Mouse (Mus musculus) heart, embryonic 16.5 days (tissue): ENCODE results near the gene Gzmn. TPM values are rescaled to one million over a fixed set of nuclear protein-coding genes. Genes with fewer than 3 reads are reported as not detected.
"Not testable (repeated sequence)": the region's sequence is repeated elsewhere in the genome, so short reads cannot be mapped to it uniquely, and the experiment has no call there.

Source experiments
- ATAC-seq: fragments of 200-750 bp; cut with Nextera tagmentation; replicated peaks from 2 replicates; pipeline ENCODE4 v1.8.0; 2017; ENCODE audit warnings: moderate number of reproducible peaks; ENCODE audit not compliant: insufficient read depth, low FRiP score; ENCODE audit errors: extremely low read depth
- H3K27ac ChIP-seq: fragments of 300-500 bp; sonication (generic); 2 replicates; pipeline ENCODE4 v1.5.1; 2014; ENCODE audit warnings: mild to moderate bottlenecking, low read length, control low read depth, moderate library complexity
- H3K27me3 ChIP-seq: fragments of 300-500 bp; sonication (generic); 2 replicates; pipeline ENCODE4 v1.6.1; 2014; ENCODE audit warnings: low read length, mixed read lengths; ENCODE audit not compliant: control insufficient read depth, insufficient read depth
- H3K36me3 ChIP-seq: fragments of 300-500 bp; sonication (generic); 2 replicates; pipeline ENCODE4 v1.6.1; 2014; ENCODE audit not compliant: control insufficient read depth, insufficient read depth
- H3K4me1 ChIP-seq: fragments of 300-500 bp; sonication (generic); 2 replicates; pipeline ENCODE4 v1.6.1; 2014; ENCODE audit warnings: low read length, mixed read lengths; ENCODE audit not compliant: control insufficient read depth, insufficient read depth
- H3K4me2 ChIP-seq: fragments of 300-500 bp; sonication (generic); 2 replicates; pipeline ENCODE4 v1.6.1; 2014; ENCODE audit warnings: low read depth, mild to moderate bottlenecking, control low read depth, low read length
- H3K4me3 ChIP-seq: fragments of 300-500 bp; sonication (generic); 2 replicates; pipeline ENCODE4 v1.5.1; 2014; ENCODE audit warnings: mild to moderate bottlenecking, control low read depth, low read length
- H3K9ac ChIP-seq: fragments of 300-500 bp; sonication (generic); 2 replicates; pipeline ENCODE4 v1.6.1; 2014; ENCODE audit warnings: low read length, control low read depth
- H3K9me3 ChIP-seq: fragments of 300-500 bp; sonication (generic); replicated peaks from 2 replicates; pipeline ENCODE4 v1.6.1; 2016; ENCODE audit warnings: low read length; ENCODE audit not compliant: control insufficient read depth
- WGBS: fragments of 180-500 bp; shearing (Covaris S2); extraction: QIAGEN DNeasy Blood & Tissue Kit; methylation state at CpG from one replicate; pipeline ENCODE4 v1.1.7; 2014; 5-methylcytosine and 5-hydroxymethylcytosine counted together
- polyA plus RNA-seq: library from polyadenylated mRNA; unstranded; fragments of >200 nt; fragmentation: Nextera tagmentation; extraction: Ambion mirVana; gene quantifications from 2 replicates; pipeline ENCODE4 v1.2.1, GENCODE M21; 2015

Gzmn gene
- not detected in 2 replicates for polyA plus RNA-seq

DNA sequence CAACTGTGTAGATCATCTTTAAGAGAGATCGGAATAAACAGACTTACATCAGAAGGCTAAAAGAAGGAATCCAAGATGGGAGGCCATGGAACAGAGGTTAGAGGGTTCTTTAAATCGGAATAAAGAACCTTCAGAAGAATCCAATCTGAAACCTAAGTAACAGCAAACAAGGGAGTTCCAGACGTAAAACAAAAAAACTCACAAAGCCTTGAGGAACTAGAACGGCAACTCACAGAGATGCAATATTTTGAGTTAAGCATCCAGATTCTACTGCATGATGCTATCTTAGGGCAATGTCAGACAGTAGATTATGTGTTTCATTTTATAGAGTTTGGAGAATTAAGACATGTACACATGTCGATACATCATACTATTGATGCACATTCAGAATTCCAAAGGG lies at the start of gene Gzmn:
Gene Gzmn, minus strand, starts transcription at position 101 of the 400 bp plus-strand sequence.
- H3K4me2 ChIP-seq = no peak within 1 kb of the TSS
- no peaks in the 10 kb centered on the region for H3K4me1 ChIP-seq
- no peak for ATAC-seq
- 84% methylated on average over 5 of the region's 5 CpGs for WGBS
- H3K9me3 ChIP-seq = no peaks in the 10 kb centered on the region
- H3K27ac ChIP-seq = no peak within 1 kb of the TSS
- H3K9ac ChIP-seq = no peak within 1 kb of the TSS
- H3K27me3 ChIP-seq = no peaks in the 10 kb centered on the region
- no peaks in the 10 kb centered on the region for H3K36me3 ChIP-seq
- no peak within 1 kb of the TSS for H3K4me3 ChIP-seq

DNA sequence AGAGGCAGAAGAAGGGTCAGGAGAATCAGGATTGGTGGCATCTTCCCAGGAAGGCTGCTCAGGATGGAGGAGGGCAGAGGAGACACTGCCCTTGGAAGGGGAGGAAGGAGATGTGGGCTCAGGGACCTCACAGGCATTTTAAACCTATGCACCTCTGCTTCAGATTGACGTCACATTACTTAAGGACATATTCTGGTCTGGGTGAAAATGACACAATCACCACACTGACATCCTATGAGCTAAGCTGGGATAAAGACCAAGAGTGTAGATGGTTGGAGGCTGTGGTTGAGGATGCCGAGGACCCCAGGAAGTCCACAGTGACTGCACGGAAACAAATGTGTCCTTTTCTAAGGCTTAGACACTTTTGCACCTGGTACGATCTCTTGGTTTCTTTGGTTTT lies 36.9 kb upstream of the Gzmn start, which contains the start of gene Gzmf:
Gene Gzmf, minus strand, starts transcription at position 101 of the 400 bp plus-strand sequence.
- Histone ChIP-seq H3K9ac (no peak within 1 kb of the TSS), H3K4me3 (no peak within 1 kb of the TSS), H3K4me2 (no peak within 1 kb of the TSS), H3K27ac (no peak within 1 kb of the TSS), H3K36me3 (no peaks in the 10 kb centered on the region), H3K9me3 (no peaks in the 10 kb centered on the region), H3K4me1 (no peaks in the 10 kb centered on the region), H3K27me3 (no peaks in the 10 kb centered on the region)
- no peak for ATAC-seq
- WGBS = 86% methylated on average over 4 of the region's 4 CpGs

DNA sequence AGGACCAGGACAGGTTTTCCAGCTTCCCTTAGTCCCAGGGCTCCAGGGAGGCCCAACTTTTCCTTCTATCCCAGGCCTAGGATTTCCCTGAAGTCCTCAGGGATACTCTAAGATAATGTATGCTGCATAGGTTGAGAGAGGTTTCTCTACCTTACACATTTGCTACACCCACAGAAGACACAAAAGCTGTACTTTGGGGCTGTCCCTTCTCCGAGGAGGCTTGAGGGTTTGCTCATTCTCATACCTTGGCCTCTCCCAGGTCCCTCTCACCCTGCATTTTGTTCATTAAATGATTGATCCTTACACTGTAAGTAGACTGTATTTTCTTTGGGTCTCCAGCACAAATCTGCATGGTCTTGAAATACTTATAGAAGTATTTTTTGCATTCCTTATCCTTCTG lies 31.2 kb upstream of the Gzmn start:
- Histone ChIP-seq H3K27me3 (no peaks in the 10 kb centered on the region), H3K4me2 (no peak overlapping the region), H3K27ac (no peak overlapping the region), H3K36me3 (no peaks in the 10 kb centered on the region), H3K9me3 (no peaks in the 10 kb centered on the region), H3K9ac (no peak overlapping the region), H3K4me3 (no peak overlapping the region), H3K4me1 (no peaks in the 10 kb centered on the region)
- no peak for ATAC-seq
- WGBS = 90% methylated on average over 1 of the region's 1 CpGs

DNA sequence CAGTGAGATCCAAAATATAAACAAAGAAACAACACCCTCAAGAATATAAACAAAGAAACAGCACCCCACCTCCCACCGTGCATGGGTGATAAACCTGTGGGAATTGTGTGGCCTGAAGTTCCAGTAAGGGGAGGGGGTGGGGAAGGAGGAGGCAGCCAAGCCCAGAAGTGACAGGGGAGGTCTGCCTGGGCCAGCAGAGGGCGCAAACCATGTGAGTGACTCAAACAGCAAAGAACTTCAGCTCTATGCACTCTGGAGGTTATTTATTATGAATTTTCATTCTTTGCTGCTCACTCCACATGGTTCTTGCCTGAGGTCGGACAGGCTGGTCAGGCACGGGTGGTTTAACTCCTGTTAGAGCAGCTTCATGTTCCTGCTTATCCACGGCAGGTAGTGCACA lies 30.6 kb upstream of the Gzmn start:
- not testable (repeated sequence) for H3K27ac ChIP-seq, H3K9me3 ChIP-seq, ATAC-seq, H3K36me3 ChIP-seq, H3K27me3 ChIP-seq, H3K4me1 ChIP-seq, H3K9ac ChIP-seq, H3K4me3 ChIP-seq, H3K4me2 ChIP-seq
- 30% methylated on average over 5 of the region's 5 CpGs for WGBS

DNA sequence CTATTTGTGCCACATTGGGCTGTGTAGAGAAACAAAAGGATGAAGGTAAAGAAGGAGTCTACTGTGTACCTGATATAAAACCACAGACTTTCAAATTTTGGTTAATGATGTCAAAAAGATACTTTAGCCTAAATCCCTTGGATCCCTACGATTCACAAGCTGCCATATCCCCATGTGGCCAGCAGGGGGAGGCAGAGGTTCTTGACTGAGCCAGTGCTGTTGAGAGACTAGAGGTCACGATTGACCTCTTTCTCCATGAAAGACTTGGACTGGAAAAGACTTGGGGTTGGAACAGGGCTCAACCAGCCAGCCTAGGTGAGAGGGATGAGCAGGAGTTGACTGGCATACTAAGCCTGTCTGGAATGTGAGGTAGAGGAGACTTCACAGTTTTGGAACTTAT lies 29.6 kb upstream of the Gzmn start:
- no peaks in the 10 kb centered on the region for H3K36me3 ChIP-seq
- no peak overlapping the region for H3K4me3 ChIP-seq
- no peak overlapping the region for H3K27ac ChIP-seq
- H3K4me2 ChIP-seq = no peak overlapping the region
- H3K27me3 ChIP-seq = no peaks in the 10 kb centered on the region
- H3K9me3 ChIP-seq = no peaks in the 10 kb centered on the region
- no peak overlapping the region for H3K9ac ChIP-seq
- no peaks in the 10 kb centered on the region for H3K4me1 ChIP-seq
- no peak for ATAC-seq
- WGBS = 9% methylated on average over 2 of the region's 2 CpGs

DNA sequence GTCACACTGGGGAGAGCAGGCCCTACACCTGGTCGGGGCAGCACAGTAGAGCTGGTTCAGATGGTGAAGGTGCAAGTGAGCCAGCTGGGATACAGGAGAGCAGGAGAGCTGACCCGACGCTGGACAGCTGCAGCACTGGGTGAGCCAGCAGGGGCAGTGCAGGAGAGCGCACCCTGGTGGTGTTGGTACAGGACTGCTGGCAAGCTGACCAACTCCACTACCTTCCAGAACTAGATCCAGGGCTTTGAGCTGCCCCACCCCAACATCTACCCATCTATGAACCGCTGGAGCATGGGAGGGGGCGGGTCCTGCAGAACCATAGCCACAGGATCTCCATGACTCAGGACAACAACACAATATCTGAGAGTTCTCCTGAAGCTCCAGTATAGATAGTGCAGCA lies 12.5 kb upstream of the Gzmn start:
- H3K4me2 ChIP-seq = no peak overlapping the region
- WGBS = 52% methylated on average over 6 of the region's 6 CpGs
- ATAC-seq = no peak; the same call in 1 of the 2 replicates

DNA sequence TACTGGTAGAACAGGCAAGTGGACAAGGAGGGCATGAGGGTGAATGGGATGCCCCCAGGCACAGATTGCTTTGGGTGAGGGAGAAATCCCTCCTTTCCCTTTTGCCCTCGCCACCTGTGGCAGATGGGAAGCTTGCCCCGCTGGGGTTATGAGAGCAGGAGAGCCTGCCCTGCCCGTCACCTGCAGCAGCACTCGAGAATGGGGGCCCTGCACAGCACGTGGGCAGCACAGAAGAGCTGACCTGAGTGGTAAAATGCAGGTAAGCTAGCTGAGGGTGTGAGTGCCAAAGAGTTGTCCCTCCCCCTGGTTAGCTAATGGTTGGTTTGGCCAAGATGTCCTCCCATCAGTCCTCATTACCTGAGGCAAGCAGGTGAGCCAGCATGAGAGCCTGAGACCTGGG lies 12.1 kb upstream of the Gzmn start:
- no peaks in the 10 kb centered on the region for H3K9me3 ChIP-seq
- 75% methylated on average over 5 of the region's 5 CpGs for WGBS
- H3K4me2 ChIP-seq = no peak overlapping the region
- no peaks in the 10 kb centered on the region for H3K36me3 ChIP-seq
- H3K4me3 ChIP-seq = no peak overlapping the region
- H3K27ac ChIP-seq = no peak overlapping the region
- no peak overlapping the region for H3K9ac ChIP-seq
- ATAC-seq = no peak
- no peaks in the 10 kb centered on the region for H3K27me3 ChIP-seq
- H3K4me1 ChIP-seq = no peaks in the 10 kb centered on the region

More for the DNA sequence above, 12.5 kb upstream of the Gzmn start:
- H3K4me1 ChIP-seq = no peaks in the 10 kb centered on the region
- no peak overlapping the region for H3K9ac ChIP-seq
- no peaks in the 10 kb centered on the region for H3K36me3 ChIP-seq
- H3K4me3 ChIP-seq = no peak overlapping the region
- H3K9me3 ChIP-seq = no peaks in the 10 kb centered on the region
- no peaks in the 10 kb centered on the region for H3K27me3 ChIP-seq
- H3K27ac ChIP-seq = no peak overlapping the region

DNA sequence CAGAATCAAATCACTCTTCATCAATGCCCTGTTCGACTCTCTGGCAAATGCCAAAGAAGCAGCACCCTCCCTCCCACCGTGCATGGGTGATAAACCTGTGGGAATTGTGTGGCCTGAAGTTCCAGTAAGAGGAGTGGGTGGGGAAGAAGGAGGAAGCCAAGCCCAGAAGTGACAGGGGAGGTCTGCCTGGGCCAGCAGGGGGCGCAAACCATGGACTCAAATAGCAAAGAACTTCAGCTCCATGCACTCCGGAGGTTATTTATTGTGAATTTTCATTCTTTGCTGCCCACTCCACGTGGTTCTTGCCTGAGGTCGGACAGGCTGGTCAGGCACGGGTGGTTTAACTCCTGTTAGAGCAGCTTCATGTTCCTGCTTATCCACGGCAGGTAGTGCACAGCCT lies 3.3 kb upstream of the Gzmn start:
- H3K4me1 ChIP-seq, H3K27ac ChIP-seq, H3K4me3 ChIP-seq, H3K27me3 ChIP-seq, H3K36me3 ChIP-seq, H3K9me3 ChIP-seq, H3K9ac ChIP-seq, H3K4me2 ChIP-seq, ATAC-seq: not testable (repeated sequence)
- WGBS = 25% methylated on average over 8 of the region's 8 CpGs

DNA sequence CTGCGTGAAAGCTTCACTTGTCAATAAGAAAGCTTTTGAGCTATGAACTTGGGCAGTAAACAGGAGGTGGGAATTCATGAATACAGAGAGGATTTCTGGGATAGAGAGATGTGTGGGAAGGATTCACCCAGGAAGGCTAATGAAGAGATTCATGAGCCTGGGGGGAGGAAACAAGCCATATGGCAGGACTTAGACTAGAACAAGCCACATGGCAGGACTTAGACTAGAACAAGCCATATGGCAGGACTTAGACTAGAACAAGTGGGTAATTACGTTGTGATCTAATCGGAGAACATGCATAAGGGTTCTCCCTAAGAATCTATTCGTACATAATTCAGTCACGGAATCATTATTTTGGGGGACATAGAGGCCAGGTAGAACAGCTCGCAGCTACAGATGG lies 1.0 kb downstream of the Gzmn start:
- Histone ChIP-seq H3K36me3 (no peaks in the 10 kb centered on the region), H3K4me3 (no peak overlapping the region), H3K27me3 (no peaks in the 10 kb centered on the region), H3K27ac (no peak overlapping the region), H3K4me2 (no peak overlapping the region), H3K9me3 (no peaks in the 10 kb centered on the region), H3K9ac (no peak overlapping the region), H3K4me1 (no peaks in the 10 kb centered on the region)
- 88% methylated on average over 6 of the region's 6 CpGs for WGBS
- no peak for ATAC-seq

DNA sequence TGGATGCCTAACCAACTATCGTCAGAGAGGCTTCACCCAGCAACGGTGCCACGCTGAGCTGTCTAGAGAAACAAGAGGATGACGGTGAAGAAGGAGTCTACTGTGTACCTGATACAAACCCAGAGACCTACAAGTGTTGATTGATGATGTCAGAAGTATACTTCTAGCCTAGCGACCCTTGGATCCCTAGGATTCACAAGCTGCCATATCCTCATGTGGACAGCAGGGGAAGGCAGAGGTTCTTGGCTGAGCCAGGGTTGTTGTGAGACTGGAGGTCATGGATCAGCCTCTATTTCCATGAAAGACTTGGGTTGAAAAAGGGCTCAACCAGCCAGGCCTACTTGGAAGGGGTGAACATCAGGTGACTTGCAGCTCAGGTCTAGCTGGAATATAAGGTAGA lies 1.7 kb downstream of the Gzmn start:
- 79% methylated on average over 5 of the region's 5 CpGs for WGBS

More for the DNA sequence above, 1.7 kb downstream of the Gzmn start:
- no peak overlapping the region for H3K4me3 ChIP-seq
- H3K27ac ChIP-seq = no peak overlapping the region
- no peaks in the 10 kb centered on the region for H3K36me3 ChIP-seq
- no peak overlapping the region for H3K9ac ChIP-seq
- ATAC-seq = no peak
- no peak overlapping the region for H3K4me2 ChIP-seq
- H3K9me3 ChIP-seq = no peaks in the 10 kb centered on the region
- H3K4me1 ChIP-seq = no peaks in the 10 kb centered on the region
- no peaks in the 10 kb centered on the region for H3K27me3 ChIP-seq
